Mouse (Mus musculus) hindbrain, embryonic 11.5 days (tissue): ENCODE results near the gene Sec62. TPM values are rescaled to one million over a fixed set of nuclear protein-coding genes. Genes with fewer than 3 reads are reported as not detected.

Experiments used
- ATAC-seq: fragments of 200-750 bp; cut with Nextera tagmentation; 2 replicates; pipeline ENCODE4 v1.8.0; 2017; ENCODE audit warnings: mild to moderate bottlenecking, moderate TSS enrichment, moderate library complexity; ENCODE audit not compliant: low FRiP score
- DNase-seq: peaks from one replicate; pipeline ENCODE4 v3.0.0-alpha.2; 2015; ENCODE audit warnings: low spot score
- H3K27ac ChIP-seq: fragments of 300-500 bp; sonication (generic); 2 replicates; pipeline ENCODE4 v1.5.1; 2014; ENCODE audit warnings: mild to moderate bottlenecking, low read depth, low read length
- H3K27me3 ChIP-seq: fragments of 300-500 bp; sonication (generic); 2 replicates; pipeline ENCODE4 v1.6.1; 2014; ENCODE audit warnings: mild to moderate bottlenecking, low read length, moderate library complexity, mixed read lengths; ENCODE audit not compliant: control insufficient read depth, insufficient read depth
- H3K36me3 ChIP-seq: fragments of 300-500 bp; sonication (generic); 2 replicates; pipeline ENCODE4 v1.6.1; 2014; ENCODE audit warnings: mild to moderate bottlenecking, low read length, moderate library complexity, mixed read lengths; ENCODE audit not compliant: control insufficient read depth, insufficient read depth
- H3K4me1 ChIP-seq: fragments of 300-500 bp; sonication (generic); replicated peaks from 2 replicates; pipeline ENCODE4 v1.6.1; 2014; ENCODE audit warnings: low read length, mixed read lengths; ENCODE audit not compliant: control insufficient read depth, insufficient read depth
- H3K4me2 ChIP-seq: fragments of 300-500 bp; sonication (generic); replicated peaks from 2 replicates; pipeline ENCODE4 v1.6.1; 2014; ENCODE audit warnings: mild to moderate bottlenecking, low read depth, low read length
- H3K4me3 ChIP-seq: fragments of 300-500 bp; sonication (generic); 2 replicates; pipeline ENCODE4 v1.5.1; 2014; ENCODE audit warnings: low read depth, low read length
- H3K9ac ChIP-seq: fragments of 300-500 bp; sonication (generic); 2 replicates; pipeline ENCODE4 v1.6.1; 2014; ENCODE audit warnings: low read depth, low read length
- H3K9me3 ChIP-seq: fragments of 300-500 bp; sonication (generic); 2 replicates; pipeline ENCODE4 v1.6.1; 2016; ENCODE audit warnings: low read length; ENCODE audit not compliant: control insufficient read depth
- WGBS: fragments of 180-500 bp; shearing (Covaris S2); extraction: QIAGEN DNeasy Blood & Tissue Kit; methylation state at CpG from one replicate; pipeline ENCODE4 v1.1.7; 2014; 5-methylcytosine and 5-hydroxymethylcytosine counted together
- polyA plus RNA-seq: library from polyadenylated mRNA; unstranded; fragments of >200 nt; fragmentation: Nextera tagmentation; extraction: Ambion mirVana; gene quantifications from 2 replicates; pipeline ENCODE4 v1.2.1, GENCODE M21; 2014

Sec62 gene
- polyA plus RNA-seq, 1 experiment from 2014 or later: 71.5 TPM

DNA sequence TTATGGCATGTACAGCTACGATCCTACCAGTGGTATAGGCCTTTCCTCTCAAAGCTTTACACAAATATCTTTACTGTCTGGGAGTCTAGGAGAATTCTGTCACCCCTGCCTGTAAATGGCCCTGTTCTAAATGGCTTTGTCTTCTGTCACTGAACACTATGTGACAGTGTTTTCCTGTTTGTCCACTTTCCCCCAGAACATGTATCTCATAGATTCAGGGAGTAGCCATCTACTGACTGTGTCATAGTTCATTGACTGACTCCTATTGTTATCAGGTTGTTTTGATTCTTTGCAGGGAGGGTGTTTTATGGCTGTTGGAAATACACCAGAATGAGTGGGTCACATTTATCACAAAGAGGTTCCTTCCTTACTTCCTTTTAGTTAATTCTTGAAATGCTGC, 77.3 kb downstream of the Sec62 start:
- H3K4me2 ChIP-seq: no peak overlapping the region
- no peak overlapping the region for H3K9ac ChIP-seq
- no peaks in the 10 kb centered on the region for H3K9me3 ChIP-seq
- no peak for DNase-seq
- no peaks in the 10 kb centered on the region for H3K36me3 ChIP-seq
- no peak overlapping the region for H3K27ac ChIP-seq
- no peaks in the 10 kb centered on the region for H3K27me3 ChIP-seq
- ATAC-seq: no peak
- WGBS: 88% methylated on average over 1 of the region's 1 CpGs
- H3K4me1 ChIP-seq: no peaks in the 10 kb centered on the region
- H3K4me3 ChIP-seq: no peak overlapping the region

Other genes with a start within 250 kb of the Sec62 start
- gene Mecom, start 244.9 kb upstream of the Sec62 start, polyA plus RNA-seq: 40.2 and 44.3 TPM in 2 replicates
- gene Actrt3, start 192.9 kb upstream of the Sec62 start, polyA plus RNA-seq: 0.22 and 0.49 TPM in 2 replicates
- gene Mynn, start 190.8 kb upstream of the Sec62 start, polyA plus RNA-seq: 35.9 and 36.1 TPM in 2 replicates
- gene Lrriq4, start 148.4 kb upstream of the Sec62 start, polyA plus RNA-seq: not detected in 2 replicates
- gene Lrrc34, start 145.0 kb upstream of the Sec62 start, polyA plus RNA-seq: 2.9 and 4.1 TPM in 2 replicates
- gene Lrrc31, start 93.0 kb upstream of the Sec62 start, polyA plus RNA-seq: not detected in 2 replicates
- not detected in 2 replicates for gene Samd7, start 46.6 kb upstream of the Sec62 start, polyA plus RNA-seq
- gene Gpr160, start 63.1 kb downstream of the Sec62 start, polyA plus RNA-seq: 1.1 and 2.0 TPM in 2 replicates
- 5.3 and 7.3 TPM in 2 replicates for gene Phc3, start 176.5 kb downstream of the Sec62 start, polyA plus RNA-seq
- gene Prkci, start 202.9 kb downstream of the Sec62 start, polyA plus RNA-seq: 37.3 and 41.1 TPM in 2 replicates